Mouse (Mus musculus) thymus, postnatal 14 days (tissue): ENCODE data around the gene Rundc3a.
"Not testable (repeated sequence)": the region's sequence is repeated elsewhere in the genome, so short reads cannot be mapped to it uniquely, and the experiment has no call there.

Source experiments
- DNase-seq: peaks from one replicate; pipeline ENCODE4 v3.0.0; 2021

The Rundc3a gene

DNA sequence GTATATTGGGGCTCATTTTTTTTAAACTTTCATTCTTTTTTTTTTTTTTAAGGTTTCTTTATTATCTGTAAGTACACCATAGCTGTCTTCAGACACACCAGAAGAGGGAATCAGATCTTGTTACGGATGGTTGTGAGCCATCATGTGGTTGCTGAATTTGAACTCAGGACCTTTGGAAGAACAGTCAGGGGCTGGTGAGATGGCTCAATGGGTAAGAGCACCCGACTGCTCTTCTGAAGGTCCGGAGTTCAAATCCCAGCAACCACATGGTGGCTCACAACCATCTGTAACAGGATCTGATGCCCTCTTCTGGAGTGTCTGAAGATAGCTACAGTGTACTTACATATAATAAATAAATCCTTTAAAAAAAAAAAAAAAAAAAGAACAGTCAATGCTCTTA, 17.1 kb downstream of the Rundc3a start:
- not testable (repeated sequence) for DNase-seq

DNA sequence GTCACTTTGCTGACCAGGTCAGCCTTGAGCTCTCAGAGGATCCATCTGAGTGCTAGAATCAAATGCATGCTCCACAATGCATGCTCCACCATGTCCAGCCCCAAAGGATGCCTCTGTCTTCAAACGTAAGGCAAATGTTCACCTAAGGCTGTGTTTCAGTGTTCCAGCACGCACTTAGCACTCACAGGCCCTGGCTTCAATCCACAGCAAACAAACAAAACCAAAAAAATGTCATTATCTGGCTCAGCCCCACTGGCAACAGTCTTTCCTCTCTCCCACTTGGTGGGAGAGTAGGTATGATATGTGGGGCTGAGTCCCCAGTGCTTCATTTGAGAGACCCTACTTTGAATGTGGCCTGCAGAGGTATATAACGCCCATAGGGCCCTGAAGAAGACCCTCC, 17.9 kb downstream of the Rundc3a start:
- no peak for DNase-seq

DNA sequence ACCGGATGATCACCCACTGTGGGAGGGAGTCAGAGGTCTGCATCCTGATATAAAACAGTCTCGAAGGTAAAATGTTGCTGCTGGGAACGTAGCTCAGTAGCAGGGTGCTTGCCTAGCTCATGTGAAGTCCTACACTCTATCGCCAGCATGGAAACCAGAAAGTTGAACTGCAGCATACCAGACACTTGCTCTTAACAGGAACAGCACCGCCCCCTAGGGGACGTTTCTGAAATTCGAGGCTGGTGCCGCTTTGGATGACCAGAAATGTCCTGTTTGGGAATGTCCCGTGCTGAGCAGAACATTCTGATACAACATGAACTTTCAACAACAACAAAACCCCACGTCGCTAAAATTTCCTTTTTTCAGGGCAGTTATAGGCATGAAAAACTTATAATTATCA, 18.5 kb downstream of the Rundc3a start:
- DNase-seq: peak; percentile 88

DNA sequence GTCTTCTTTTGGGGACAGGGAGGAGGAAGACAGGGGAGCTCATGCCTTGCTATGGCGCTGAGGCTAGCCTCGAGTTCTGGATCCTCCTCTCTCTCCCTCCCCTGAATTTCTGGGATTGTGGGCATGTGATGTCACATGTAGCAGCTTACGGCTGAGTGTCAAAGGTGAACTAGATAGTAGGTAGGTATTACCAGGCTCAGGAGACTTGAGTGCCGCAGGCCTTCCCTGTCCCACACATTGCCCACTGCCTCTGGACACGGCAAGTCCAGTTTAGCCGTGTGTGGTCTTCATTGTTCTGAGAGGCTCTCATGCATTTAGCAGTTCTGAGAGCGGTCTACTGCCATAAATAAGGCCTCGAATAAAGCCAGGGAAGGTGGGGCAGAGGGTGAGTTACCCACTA, 19.9 kb downstream of the Rundc3a start:
- no peak for DNase-seq

DNA sequence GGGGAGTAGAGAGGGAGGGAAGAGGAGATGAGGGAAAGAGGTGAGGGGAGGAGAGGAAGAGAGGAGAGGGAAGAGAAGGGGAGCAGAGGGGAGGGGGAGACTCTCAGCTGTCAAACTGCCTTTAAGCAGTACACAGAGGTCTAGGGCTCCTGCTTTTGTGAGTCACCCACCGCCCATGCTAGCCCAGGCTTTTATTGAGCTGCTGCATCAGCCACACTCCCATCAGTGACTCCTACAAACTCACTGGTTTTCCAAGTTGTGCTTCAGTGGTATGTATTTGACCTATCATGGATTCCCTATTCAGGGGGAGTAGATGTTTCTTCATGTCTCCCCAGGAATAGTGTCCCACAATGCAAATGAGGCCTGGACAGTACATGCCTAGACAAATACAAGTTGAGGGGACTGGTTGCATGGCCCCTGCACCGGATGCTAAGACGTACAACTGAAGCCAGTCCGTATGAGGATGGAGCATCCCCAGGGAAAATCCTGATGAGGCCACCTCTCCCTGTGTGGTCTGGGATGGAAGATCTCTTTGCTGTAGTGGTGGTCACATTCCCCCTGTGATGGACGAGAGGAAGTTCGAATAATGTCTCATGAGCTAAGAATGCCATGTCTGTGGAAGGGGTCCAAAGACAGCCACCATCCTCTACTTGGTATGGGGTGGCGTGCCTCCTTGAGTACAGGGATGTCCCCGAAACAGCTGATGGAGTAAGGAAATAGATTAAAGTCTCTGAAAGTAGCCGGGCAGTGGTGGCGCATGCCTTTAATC, 22.0 kb downstream of the Rundc3a start:
- no peak for DNase-seq

DNA sequence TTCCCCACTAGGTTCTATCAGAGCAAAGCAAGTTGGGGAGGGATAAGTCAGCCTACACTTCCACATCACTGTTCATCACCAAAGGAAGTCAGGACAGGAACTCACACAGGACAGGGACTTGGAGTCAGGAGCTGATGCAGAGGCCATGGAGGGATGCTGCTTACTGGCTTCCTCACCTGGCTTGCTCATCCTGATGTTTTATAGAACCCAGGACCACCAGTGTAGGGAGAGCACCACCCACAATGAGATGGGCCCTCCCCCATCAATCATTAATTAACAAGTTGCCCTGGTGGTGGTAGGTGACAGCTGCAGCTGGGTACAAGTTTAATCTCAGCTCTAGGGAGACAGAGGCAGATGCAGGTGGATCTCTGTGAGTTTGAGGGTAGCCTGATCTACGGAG, 24.0 kb downstream of the Rundc3a start:
- no peak for DNase-seq

DNA sequence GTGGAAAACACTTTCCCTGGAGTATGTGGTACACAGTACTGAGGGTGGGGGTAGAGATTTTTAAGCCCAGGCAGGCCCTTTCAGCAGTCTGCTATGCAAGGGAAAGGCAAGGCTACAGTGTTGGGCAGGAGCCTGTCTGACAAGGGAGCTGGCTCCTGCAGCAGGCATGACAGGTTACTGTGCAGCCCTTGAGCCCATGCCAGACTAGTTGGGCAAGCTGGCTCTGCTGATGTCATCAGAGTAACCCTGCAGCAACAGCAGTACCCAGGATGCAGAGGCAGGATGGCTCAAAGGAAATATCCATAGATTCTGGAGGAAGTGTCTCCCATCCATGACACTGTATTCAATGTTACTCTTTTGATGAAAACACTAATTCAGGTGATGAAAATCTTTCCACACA, 25.7 kb downstream of the Rundc3a start:
- no peak for DNase-seq

DNA sequence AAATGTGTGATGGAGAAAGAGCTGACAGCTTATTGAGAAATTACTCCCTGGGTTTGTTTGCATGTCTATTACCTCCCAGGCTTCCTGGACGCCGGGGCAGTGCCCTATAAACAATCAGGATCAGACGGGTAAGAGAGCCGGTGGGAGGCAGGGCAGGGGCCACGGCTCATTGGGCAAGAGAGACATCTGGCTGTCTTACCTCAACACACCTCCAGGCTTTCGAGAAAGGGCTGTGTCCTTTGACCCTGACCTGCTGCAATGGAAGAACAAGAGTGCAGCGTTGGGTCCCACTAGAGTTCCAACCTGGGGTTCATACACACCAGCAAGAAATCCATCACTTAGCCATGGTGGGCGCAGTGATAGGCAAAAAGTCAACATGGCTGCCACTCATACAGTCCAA, 28.4 kb downstream of the Rundc3a start:
- DNase-seq: no peak

DNA sequence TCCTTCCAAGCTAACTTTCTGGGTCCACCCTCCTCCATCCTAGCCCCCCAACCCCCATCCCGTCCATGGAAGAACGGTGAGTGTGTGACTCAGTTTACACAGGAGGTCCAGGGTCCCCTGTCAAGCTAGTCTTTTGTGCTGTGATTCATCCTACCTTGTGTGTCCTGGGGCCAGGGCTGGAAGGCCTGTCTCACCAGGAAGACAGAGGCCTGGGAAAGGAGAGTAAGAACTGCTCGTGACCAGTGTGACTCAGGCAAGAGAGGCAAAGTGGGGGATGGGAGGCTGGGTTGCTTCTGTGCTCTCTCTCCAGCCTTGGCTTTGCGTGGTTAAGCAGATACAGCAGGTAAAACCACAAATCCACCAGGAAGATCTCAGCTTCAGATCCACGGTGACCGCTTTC, 31.5 kb downstream of the Rundc3a start:
- DNase-seq: no peak

DNA sequence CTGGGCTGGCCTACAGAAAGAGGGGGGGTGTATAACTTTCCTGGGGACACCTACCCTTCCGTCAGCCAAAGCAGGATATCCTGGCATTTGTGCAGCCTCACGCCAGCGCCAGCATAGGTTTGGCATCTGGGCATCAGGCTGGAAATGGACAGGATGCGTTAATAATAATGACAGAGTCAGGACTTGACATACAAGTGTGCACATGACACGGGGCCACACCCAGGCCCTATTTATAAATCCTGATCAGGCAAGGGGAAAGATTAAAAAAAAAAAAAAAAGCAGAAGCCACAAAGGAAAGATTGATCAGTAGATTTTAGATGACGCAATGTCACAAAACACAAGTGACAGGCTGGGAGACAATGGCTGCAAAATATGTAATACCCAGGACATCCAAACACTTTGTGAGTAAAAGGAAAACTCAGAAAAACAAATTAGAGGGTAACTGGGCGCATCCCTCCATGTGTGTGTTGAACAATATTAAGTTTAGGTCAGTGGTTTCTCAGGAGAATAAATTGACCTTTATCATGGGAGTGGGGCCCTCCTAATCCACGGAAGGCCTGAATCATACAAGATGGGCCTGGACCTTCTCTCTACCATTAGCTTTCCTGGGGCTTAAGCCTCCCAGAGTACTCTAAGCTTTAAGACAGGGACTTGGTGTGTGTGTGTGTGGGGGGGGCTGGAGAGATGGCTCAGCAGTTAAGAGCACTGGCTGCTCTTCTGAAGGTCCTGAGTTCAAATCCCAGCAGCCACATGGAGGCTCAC, 32.5 kb downstream of the Rundc3a start:
- no peak for DNase-seq

DNA sequence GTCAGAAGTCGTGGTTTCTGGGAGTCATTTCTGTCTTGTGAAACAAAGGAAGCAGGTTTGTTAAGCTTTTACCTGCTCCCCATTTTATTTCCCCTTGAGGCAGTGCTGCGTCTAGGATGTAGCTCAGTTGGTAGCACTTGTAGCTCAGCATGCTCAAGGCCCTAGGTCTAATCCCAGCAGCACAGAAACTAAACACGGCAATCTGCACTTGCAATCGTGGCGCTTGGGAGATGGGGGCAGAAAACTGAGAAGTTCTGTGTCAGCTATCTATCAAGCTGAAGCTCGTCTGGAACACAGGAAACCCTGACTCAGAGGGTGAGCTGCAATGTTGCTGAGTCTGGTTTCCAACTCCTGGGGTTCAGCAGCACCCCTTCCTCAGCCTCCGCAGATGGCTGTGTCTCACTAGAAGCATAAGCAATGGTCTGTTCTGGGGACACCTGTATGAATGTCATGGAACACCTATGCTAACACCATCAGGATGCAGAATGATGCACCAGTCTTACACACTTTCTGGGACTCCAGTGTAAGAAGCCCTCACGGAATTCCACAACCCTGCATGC, 35.9 kb downstream of the Rundc3a start:
- DNase-seq: no peak

DNA sequence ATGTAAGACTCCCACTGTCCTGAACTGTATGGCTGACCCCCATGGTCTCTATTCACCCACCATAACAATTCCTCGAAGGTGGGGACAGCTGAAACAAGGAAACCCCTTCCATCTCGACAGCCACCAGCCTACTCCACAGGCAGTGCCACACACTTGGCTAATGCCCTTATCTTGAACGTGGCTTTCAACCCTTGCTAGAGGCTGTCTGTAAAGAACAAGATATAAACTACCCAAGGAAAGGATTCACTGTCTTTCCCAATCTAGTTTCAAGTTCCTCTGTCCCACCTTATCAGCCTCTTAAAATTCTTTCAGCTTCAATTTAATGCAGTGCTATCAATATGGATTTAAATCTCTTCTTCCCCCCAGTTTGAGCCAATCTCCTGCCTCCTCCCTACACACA, 36.3 kb downstream of the Rundc3a start:
- no peak for DNase-seq

DNA sequence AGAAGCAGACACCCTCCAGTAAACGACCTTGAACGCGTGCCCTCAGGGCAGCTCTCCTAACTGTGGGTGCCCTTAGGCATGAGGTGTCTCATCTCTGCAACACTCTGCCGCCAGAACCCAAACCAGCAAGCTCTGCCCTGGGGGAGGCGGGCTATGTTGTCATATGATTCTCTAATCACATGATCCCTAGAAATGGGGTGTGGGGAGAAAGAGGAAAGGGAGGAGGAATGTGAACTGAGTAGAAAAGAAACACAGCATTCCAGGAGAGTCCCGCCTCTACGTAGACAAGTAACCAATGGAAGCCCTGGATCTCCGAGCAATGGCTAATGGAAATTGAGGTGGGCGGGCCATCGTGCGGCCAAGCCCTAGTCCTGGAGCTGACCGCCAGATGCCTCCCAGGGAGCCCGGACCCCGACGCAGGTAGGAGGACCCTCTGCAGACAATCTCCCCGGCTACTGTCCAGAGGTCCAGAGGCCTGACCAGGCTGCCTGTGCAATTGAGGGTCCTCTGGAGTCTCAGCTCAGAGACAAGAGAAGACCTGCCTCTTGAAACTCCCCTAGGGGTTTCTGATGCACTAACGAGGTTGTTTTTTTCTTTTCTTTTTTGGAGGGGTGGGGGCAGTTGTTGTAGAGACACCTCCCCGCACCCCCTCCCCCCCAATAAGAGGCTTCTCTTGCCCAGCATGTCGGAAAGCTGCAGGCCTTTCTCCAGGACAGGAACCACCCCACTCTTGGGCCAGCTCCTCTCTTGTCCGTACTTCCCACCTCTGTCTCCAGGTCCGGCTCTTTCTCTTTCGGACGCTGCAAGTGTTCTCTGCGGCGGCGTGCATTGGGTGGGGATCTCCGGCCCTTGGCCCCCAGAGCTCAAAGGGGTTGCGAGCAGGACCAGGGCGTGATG, 37.2 kb downstream of the Rundc3a start, which contains the start of gene Grn:
Gene Grn, plus strand, starts transcription at position 195 of the 897 bp plus-strand sequence.
- DNase-seq: peak; percentile 61

DNA sequence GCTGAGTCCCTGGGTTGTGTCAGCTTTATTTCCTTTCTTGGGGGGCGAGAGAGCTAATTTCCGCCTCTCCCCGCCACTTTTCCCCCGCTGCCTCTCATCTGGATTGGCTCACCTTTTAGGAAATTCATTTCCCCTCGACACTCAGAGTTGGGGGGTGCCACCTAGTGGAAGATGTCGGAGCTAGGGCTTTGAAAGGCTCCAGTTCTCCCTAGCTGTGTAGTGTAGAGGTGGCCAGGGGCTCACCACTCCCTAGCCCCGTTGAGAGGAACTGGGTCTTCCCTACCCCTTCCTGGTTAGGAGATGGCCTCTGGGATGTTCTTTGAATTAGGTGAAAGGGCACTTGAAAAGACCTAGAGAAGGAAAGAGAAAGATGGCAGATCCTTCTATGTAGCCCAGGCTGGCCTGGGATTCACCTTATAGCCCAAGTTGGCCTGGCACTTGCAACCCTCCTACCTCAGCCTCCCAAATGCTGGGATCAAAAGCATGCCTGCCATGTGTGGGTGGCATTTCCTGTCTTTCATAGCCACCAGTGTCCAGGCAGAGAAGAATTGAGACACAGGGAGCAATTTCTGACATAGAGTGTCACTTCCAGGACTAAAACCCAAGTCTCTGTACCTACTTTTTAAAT, 37.9 kb downstream of the Rundc3a start:
- DNase-seq: peak; percentile 86

DNA sequence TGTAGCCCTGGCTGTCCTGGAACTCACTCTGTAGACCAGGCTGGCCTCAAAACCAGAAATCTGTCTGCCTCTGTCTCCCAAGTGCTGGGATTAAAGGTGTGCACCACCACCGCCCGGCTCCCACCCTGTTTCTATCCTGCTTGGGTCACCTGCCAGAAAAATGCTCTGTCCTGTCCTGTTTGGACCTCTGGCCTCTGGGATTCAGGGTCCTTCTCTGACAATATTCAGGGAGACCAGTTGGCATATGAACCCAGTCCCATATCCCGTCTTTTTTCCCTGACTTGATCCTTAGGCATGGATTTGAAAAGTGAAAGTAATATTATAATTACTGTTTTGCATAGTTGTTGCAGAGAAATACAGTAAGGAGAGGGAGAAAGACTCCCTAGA, 38.5 kb downstream of the Rundc3a start:
- DNase-seq: no peak

DNA sequence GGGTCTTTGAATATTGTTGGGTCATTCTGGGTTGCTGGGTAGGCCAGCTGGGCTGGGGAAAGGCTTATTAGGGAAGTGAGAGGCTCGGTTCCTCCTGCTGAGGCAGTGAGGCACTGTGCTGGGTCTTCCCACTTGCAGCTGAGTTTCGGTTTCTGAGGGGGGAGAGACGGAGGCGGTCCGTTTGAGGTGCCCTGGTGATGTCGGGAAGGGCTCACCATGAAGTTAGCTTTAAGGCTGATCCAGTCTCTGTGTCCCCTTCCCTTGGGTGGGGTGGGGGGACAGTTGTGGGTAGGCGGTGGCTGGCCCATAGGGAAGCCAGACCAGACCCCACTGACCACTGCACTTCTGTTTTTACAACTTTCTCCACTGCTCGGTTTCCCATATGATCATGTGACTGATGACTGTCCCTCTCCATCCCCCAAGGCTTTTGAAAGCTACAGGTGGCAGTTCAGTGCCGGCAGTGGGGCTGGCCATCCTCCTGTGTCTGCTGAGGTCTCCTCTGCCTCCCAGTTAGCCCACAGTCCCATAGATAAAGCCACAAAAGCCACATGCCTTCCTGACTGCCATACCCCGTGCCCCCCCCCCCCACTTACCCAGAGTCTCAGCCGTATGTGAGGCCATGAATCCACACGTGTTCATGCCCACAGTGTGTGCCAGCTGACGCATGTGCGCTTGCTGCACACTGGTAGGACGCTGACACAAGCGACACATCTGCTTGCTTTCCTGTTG, 39.1 kb downstream of the Rundc3a start:
- peak; percentile 30 for DNase-seq

DNA sequence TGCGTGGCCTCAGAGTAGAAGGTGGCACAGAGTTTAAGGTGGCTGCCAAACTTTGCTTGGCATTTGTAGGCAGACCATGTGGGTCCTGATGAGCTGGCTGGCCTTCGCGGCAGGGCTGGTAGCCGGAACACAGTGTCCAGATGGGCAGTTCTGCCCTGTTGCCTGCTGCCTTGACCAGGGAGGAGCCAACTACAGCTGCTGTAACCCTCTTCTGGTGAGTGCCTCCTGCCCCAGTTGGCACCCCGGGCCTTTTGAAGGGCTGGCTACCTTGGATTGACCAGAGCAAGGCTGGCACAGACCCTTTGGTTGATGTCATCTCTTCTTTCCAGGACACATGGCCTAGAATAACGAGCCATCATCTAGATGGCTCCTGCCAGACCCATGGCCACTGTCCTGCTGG, 39.7 kb downstream of the Rundc3a start:
- no peak for DNase-seq

DNA sequence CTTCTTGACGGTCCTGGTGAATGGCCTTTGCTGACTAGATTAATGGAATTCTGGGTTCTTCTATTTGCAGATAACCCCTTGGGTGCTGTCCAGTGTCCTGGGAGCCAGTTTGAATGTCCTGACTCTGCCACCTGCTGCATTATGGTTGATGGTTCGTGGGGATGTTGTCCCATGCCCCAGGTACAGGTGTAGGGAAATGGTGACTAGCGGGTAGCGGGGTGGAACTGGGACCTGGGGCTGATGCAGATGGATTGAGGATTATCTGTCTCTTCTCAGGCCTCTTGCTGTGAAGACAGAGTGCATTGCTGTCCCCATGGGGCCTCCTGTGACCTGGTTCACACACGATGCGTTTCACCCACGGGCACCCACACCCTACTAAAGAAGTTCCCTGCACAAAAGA, 40.7 kb downstream of the Rundc3a start:
- no peak for DNase-seq

DNA sequence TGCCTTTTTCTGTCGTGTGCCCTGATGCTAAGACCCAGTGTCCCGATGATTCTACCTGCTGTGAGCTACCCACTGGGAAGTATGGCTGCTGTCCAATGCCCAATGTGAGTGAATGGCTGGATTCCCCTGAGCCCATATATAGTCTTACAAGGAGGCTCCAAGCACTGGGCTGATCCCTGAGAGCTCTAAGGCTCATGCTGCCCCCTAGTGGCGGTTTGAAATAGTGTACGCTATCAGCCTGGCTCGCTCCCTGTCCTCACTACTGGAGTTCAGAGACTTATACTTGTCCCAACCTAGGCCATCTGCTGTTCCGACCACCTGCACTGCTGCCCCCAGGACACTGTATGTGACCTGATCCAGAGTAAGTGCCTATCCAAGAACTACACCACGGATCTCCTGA, 41.2 kb downstream of the Rundc3a start:
- peak; percentile 82 for DNase-seq

DNA sequence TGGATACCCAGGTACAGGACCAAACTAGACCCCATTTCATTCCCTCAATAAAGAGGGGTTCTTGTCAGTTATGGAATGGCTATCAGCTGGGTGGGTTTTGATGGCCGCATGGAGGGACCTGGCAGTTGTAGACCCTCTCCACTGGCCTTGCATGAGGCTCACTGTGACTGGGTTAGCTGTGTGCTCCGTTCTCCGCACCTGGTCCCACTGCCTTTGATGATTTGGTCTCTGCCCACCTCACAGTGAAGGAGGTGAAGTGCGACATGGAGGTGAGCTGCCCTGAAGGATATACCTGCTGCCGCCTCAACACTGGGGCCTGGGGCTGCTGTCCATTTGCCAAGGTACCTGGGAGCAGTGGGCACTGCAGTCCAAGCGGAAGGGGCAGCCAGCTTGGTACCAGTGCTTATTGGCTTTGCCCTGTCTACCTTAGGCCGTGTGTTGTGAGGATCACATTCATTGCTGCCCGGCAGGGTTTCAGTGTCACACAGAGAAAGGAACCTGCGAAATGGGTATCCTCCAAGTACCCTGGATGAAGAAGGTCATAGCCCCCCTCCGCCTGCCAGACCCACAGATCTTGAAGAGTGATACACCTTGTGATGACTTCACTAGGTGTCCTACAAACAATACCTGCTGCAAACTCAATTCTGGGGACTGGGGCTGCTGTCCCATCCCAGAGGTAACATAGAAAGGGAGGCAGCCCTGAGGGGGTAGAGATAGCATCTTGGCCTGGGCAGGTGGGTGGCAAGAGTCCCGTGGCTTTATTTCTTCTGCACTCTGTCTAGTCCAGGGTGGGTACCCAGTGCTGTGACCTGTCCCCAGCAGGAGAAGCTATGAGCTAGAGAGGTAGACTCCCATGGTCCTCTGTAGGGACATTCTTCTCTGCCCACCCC, 41.9 kb downstream of the Rundc3a start:
- DNase-seq: no peak
